Mouse (Mus musculus) cerebellum, adult 2 months (tissue): ENCODE measurements around the gene Borcs6. TPM values are rescaled to one million over a fixed set of nuclear protein-coding genes. Genes with fewer than 3 reads are reported as not detected.

Experiments used
- DNase-seq, 2 experiments: peaks; one replicate each; pipeline ENCODE4 v3.0.0; 2021
- H3K27ac ChIP-seq: fragments of 200-500 bp; 2 replicates; pipeline ENCODE4 v1.5.1; 2012; ENCODE audit warnings: low read length, control low read depth, inconsistent platforms; ENCODE audit not compliant: insufficient read depth
- H3K27me3 ChIP-seq: fragments of 200-500 bp; 2 replicates; pipeline ENCODE4 v1.6.1; 2012; ENCODE audit warnings: inconsistent platforms, mild to moderate bottlenecking, low read length, moderate library complexity; ENCODE audit not compliant: control insufficient read depth, insufficient read depth
- H3K4me1 ChIP-seq: fragments of 200-500 bp; 2 replicates; pipeline ENCODE4 v1.6.1; 2011; ENCODE audit warnings: low read length; ENCODE audit not compliant: control insufficient read depth, insufficient read depth
- H3K4me3 ChIP-seq: fragments of 200-500 bp; replicated peaks from 2 replicates; pipeline ENCODE3; 2011; ENCODE audit warnings: mild to moderate bottlenecking, low read depth, low read length, control low read depth; ENCODE audit not compliant: insufficient read depth
- CTCF ChIP-seq: fragments of 200-500 bp; IDR thresholded peaks from 2 replicates; pipeline ENCODE4 v1.5.1; 2011; ENCODE audit warnings: low read depth, mild to moderate bottlenecking, control low read depth, low read length, moderate library complexity, borderline replicate concordance; ENCODE audit not compliant: insufficient read depth
- POLR2A ChIP-seq: fragments of 200-500 bp; IDR thresholded peaks from 2 replicates; pipeline ENCODE4 v1.6.1; 2011; ENCODE audit warnings: low read length, control low read depth, borderline replicate concordance; ENCODE audit not compliant: insufficient read depth
- WGBS: fragments of 180-500 bp; shearing (Covaris S2); methylation state at CpG from one replicate; pipeline ENCODE4 v1.1.7; 2018; 5-methylcytosine and 5-hydroxymethylcytosine counted together
- polyA plus RNA-seq: library from polyadenylated mRNA; depleted of rRNA; stranded (reverse); fragments of >200 nt; gene quantifications from 2 replicates; pipeline ENCODE4 v1.2.3, GENCODE M21; 2012

Gene Borcs6
- polyA plus RNA-seq, 1 experiment: 36.7 TPM

- DNase-seq: no peak
- H3K4me3 ChIP-seq: no peak overlapping the region
- H3K4me1 ChIP-seq: no peaks in the 10 kb centered on the region; the same call in 1 of the 2 replicates
- no peak overlapping the region for H3K27ac ChIP-seq
- TF ChIP-seq POLR2A (no peak), CTCF (no peak)
- 74% methylated on average over 3 of the region's 3 CpGs for WGBS
- no peaks in the 10 kb centered on the region for H3K27me3 ChIP-seq
Measured at GRCm38 (mm10) chr11:69053848-69054247, 5.7 kb upstream of the Borcs6 start.

GRCm38 (mm10) chr11:69058265-69058664, 1.3 kb upstream of the Borcs6 start:
- Histone ChIP-seq H3K4me1 (peaks cover 4% of the 10 kb centered on the region; the same call in 1 of the 2 replicates), H3K4me3 (peak overlapping the region; percentile 84), H3K27ac (peak overlapping the region; percentile 81; the same call in 1 of the 2 replicates), H3K27me3 (no peaks in the 10 kb centered on the region)
- WGBS: 63% methylated on average over 2 of the region's 2 CpGs
- DNase-seq: no peak
- no peak for TF ChIP-seq POLR2A

DNA sequence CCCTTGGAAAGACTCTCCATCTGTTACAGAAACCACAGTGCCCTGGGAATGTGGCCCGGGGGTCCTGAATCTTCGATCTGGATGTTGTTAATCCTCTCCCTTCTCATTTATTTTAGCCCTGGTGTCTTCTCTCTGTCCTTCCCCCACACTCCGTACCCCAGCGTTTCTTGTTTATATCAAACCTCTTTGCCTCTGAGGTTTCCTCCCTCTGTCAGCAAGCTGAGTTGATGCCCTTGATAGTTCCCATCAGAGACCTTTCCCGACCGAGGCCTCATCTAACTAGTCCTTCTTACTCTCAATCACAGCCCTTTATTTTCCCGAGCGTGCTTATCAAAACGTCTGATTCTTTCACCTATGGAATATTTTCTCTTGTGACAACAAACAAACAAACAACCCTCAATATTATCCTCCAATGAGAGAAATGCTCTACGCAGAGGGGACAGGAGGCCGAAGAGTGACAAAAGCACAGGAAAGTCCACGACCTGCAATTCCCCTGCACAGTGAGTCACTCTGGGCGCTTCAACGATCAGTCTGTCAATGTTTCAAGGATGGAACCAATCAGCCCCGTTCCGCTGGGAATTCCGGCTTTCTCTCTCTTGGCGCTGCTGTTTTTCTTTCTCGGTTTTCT, 674 bp upstream of the Borcs6 start:
- DNase-seq: peak in 1 of 2 experiments; percentile 44
- Histone ChIP-seq H3K4me1 (peaks cover 4% of the 10 kb centered on the region; the same call in 1 of the 2 replicates), H3K27me3 (no peaks in the 10 kb centered on the region), H3K4me3 (peak overlapping the region; percentile 84), H3K27ac (peak overlapping the region; percentile 81)
- TF ChIP-seq POLR2A (no peak), CTCF (no peak)
- WGBS: under 1% methylated on average over 19 of the region's 19 CpGs

DNA sequence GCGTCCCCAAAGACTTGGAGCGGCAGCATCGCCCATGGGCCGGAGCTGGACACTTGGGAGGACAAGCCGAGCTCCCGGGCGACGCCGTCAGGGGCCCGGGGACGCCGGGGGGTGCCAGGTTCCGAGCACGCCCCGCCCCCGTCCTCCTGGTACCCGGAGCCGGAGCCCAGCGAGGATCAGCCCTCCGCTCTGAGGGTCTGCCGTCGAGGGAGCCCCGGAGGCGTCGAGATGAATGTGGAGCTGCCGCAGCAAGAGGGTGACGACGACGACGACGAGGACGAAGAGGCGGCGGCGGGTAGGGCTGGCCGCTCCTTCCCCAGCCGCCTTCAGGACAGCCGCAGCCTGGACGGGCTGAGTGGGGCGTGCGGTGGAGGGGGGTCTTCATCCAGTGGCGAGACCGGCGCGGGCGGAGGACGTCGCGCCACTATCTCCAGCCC, 476 bp downstream of the Borcs6 start:
- Histone ChIP-seq H3K4me1 (peaks cover 4% of the 10 kb centered on the region; the same call in 1 of the 2 replicates), H3K27me3 (no peaks in the 10 kb centered on the region), H3K27ac (peak overlapping the region; percentile 63), H3K4me3 (peak overlapping the region; percentile 84)
- DNase-seq: peak in 1 of 2 experiments; percentile 66
- under 1% methylated on average over 49 of the region's 49 CpGs for WGBS
- TF ChIP-seq CTCF (no peak), POLR2A (no peak)

DNA sequence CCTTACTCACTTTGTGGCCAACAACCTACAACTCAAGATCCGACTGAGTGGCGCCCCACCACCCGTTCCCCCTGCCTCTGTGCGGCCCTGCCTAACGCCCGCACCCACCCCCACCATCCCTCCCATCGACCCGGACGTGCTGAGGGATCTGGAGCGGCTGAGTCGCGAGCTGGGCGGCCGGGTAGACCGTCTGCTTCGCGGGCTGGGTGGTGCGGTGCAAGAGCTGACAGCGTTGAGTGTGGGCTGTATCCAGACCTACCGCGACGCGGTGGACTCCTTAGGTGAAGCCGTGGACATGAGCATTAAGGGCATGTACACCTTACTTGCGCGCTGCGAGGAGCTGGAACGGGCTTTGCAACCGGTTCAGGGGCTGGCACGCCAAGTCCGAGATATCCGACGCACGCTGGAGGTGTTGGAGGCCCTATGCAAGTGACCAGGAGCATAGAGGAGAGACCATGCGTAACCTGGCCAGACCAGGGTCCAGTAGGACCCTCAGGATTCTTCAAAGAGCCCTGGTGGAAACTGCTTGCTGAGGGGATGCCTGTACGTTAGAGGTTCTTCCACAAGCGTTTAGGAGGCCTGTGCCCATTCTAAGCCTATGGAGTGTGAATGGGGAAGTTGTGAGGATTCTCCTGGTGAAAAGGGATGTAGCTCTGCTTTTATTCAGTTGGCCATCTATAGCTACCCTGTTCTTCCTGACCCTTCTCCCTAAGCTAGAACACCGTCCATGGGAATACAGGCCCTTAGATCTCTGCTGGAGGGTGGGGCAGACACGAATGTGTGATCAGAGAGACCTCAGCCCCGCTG, 1.1 kb downstream of the Borcs6 start:
- DNase-seq: peak; percentile 49 to 55
- peak overlapping the region; percentile 63; the same call in 1 of the 2 replicates for H3K27ac ChIP-seq
- peak overlapping the region; percentile 84 for H3K4me3 ChIP-seq
- 3% methylated on average over 40 of the region's 40 CpGs for WGBS
- H3K4me1 ChIP-seq: peaks cover 4% of the 10 kb centered on the region; the same call in 1 of the 2 replicates
- TF ChIP-seq CTCF (no peak), POLR2A (no peak)
- H3K27me3 ChIP-seq: no peaks in the 10 kb centered on the region

GRCm38 (mm10) chr11:69061255-69061912, 1.9 kb downstream of the Borcs6 start:
- DNase-seq: peak; percentile 26 to 44
- H3K27ac ChIP-seq: no peak overlapping the region

GRCm38 (mm10) chr11:69062194-69062760, 2.8 kb downstream of the Borcs6 start:
- TF ChIP-seq POLR2A: peak; percentile 19; the same call in 1 of the 2 replicates
- TF ChIP-seq CTCF: no peak
- DNase-seq: peak; percentile 73 to 78
- 2% methylated on average over 17 of the region's 17 CpGs for WGBS
- H3K4me3 ChIP-seq: peak overlapping the region; percentile 95
- H3K27ac ChIP-seq: no peak overlapping the region
- no peaks in the 10 kb centered on the region for H3K27me3 ChIP-seq
- H3K4me1 ChIP-seq: peaks cover 4% of the 10 kb centered on the region; the same call in 1 of the 2 replicates

More at GRCm38 (mm10) chr11:69061255-69061912, 1.9 kb downstream of the Borcs6 start:
- 22% methylated on average over 17 of the region's 17 CpGs for WGBS
- TF ChIP-seq CTCF (no peak), POLR2A (no peak)
- Histone ChIP-seq H3K4me1 (peaks cover 4% of the 10 kb centered on the region; the same call in 1 of the 2 replicates), H3K27me3 (no peaks in the 10 kb centered on the region), H3K4me3 (peak overlapping the region; percentile 84)
